Mouse (Mus musculus) lung, postnatal 0 days (tissue): ENCODE data around the gene Serinc2.

Experiments used
- CTCF ChIP-seq: IDR thresholded peaks from 2 replicates; pipeline ENCODE4 v1.5.1; 2016; ENCODE audit warnings: antibody characterized with exemption, mild to moderate bottlenecking
- EP300 ChIP-seq: IDR thresholded peaks from 2 replicates; pipeline ENCODE4 v1.6.1; 2016; ENCODE audit warnings: antibody characterized with exemption, mild to moderate bottlenecking, control low read depth

- TF ChIP-seq EP300 (no peak), CTCF (no peak)
These were observed 30.2 kb upstream of the Serinc2 start for GRCm38 (mm10) chr4:130309254-130309653.
